Mouse (Mus musculus) liver, embryonic 15.5 days (tissue): ENCODE results near the gene 2010300C02Rik. TPM values are rescaled to one million over a fixed set of nuclear protein-coding genes. Genes with fewer than 3 reads are reported as not detected.
"Not testable (repeated sequence)": the region's sequence is repeated elsewhere in the genome, so short reads cannot be mapped to it uniquely, and the experiment has no call there.

Experiments
- ATAC-seq: fragments of 200-750 bp; cut with Nextera tagmentation; 2 replicates; pipeline ENCODE4 v1.8.0; 2017; ENCODE audit warnings: moderate number of reproducible peaks, mild to moderate bottlenecking, moderate library complexity; ENCODE audit not compliant: insufficient read depth
- H3K27ac ChIP-seq: fragments of 300-500 bp; sonication (generic); replicated peaks from 2 replicates; pipeline ENCODE4 v1.5.1; 2015; ENCODE audit warnings: mild to moderate bottlenecking, inconsistent platforms
- H3K27me3 ChIP-seq: fragments of 300-500 bp; sonication (generic); 2 replicates; pipeline ENCODE4 v1.6.1; 2015; ENCODE audit warnings: mild to moderate bottlenecking, inconsistent platforms
- H3K36me3 ChIP-seq: fragments of 300-500 bp; sonication (generic); replicated peaks from 2 replicates; pipeline ENCODE4 v1.6.1; 2015; ENCODE audit warnings: moderate library complexity, mild to moderate bottlenecking, inconsistent platforms
- H3K4me1 ChIP-seq: fragments of 300-500 bp; sonication (generic); replicated peaks from 2 replicates; pipeline ENCODE4 v1.6.1; 2015; ENCODE audit warnings: inconsistent platforms
- H3K4me2 ChIP-seq: fragments of 300-500 bp; sonication (generic); 2 replicates; pipeline ENCODE4 v1.6.1; 2015; ENCODE audit warnings: moderate library complexity, mild to moderate bottlenecking, inconsistent platforms
- H3K4me3 ChIP-seq: fragments of 300-500 bp; sonication (generic); replicated peaks from 2 replicates; pipeline ENCODE4 v1.5.1; 2015; ENCODE audit warnings: mild to moderate bottlenecking, inconsistent platforms
- H3K9ac ChIP-seq: fragments of 300-500 bp; sonication (generic); 2 replicates; pipeline ENCODE4 v1.6.1; 2015; ENCODE audit warnings: moderate library complexity, mild to moderate bottlenecking, inconsistent platforms
- H3K9me3 ChIP-seq: fragments of 300-500 bp; sonication (generic); replicated peaks from 2 replicates; pipeline ENCODE4 v1.6.1; 2016; ENCODE audit warnings: inconsistent platforms
- WGBS: fragments of 180-500 bp; shearing (Covaris S2); methylation state at CpG from one replicate; pipeline ENCODE4 v1.1.7; 2015; ENCODE audit warnings: mixed read lengths; ENCODE audit not compliant: insufficient replicate concordance; 5-methylcytosine and 5-hydroxymethylcytosine counted together
- polyA plus RNA-seq: library from polyadenylated mRNA; unstranded; fragments of >200 nt; fragmentation: Nextera tagmentation; extraction: Ambion mirVana; gene quantifications from 2 replicates; pipeline ENCODE4 v1.2.1, GENCODE M21; 2015

2010300C02Rik gene
- polyA plus RNA-seq, 1 experiment from 2014 or later, result 0.13 TPM

DNA sequence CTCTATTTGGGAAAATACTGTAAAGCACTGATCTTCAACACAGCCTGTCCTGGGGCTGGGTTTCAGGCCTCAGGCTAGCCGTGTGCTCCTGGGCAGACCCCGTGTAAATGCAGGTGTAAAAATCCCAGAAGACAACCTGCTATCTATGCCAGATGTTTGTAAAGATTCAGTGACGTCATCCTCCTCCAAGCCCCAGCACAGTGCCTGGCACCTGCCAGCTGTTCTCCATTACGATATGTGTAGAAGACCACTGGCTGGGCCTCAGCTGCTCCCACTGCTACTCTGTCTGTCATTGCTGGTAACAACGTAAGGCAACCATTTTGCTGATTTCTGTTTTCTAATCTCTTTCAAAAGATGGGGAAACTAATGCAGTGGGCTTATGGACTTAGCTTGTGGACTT is 102.8 kb downstream of the 2010300C02Rik start:
- H3K4me2 ChIP-seq, result no peak overlapping the region
- no peak for ATAC-seq
- H3K27me3 ChIP-seq, result no peaks in the 10 kb centered on the region
- H3K9me3 ChIP-seq, result no peaks in the 10 kb centered on the region
- WGBS, result 69% methylated on average over 5 of the region's 5 CpGs
- H3K9ac ChIP-seq, result no peak overlapping the region
- no peak overlapping the region for H3K4me3 ChIP-seq
- H3K4me1 ChIP-seq, result no peaks in the 10 kb centered on the region
- H3K27ac ChIP-seq, result no peak overlapping the region
- H3K36me3 ChIP-seq, result no peaks in the 10 kb centered on the region

DNA sequence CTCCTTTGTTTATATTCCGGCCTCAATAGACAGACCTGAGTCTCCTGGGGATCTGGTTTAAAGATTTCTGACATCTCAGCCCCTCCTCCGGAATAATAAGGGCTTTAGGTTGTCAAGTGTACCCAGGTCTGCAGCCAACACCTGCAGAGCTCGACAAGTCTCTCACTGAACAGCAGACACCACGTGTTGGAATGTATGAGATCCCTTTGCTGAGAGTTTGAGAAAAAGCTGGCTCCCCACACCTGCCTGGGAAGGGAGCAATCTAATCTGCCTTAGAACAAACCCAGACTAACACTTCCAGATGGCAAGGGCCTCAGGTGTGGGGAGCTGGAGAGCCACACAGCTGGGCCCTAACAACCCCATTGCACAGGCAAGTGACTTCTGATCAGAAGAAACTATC is 103.3 kb downstream of the 2010300C02Rik start:
- no peak overlapping the region for H3K27ac ChIP-seq
- H3K4me3 ChIP-seq, result no peak overlapping the region
- ATAC-seq, result no peak
- H3K9me3 ChIP-seq, result no peaks in the 10 kb centered on the region
- H3K36me3 ChIP-seq, result no peaks in the 10 kb centered on the region
- H3K27me3 ChIP-seq, result no peaks in the 10 kb centered on the region
- H3K4me2 ChIP-seq, result no peak overlapping the region
- no peak overlapping the region for H3K9ac ChIP-seq
- H3K4me1 ChIP-seq, result no peaks in the 10 kb centered on the region
- WGBS, result 51% methylated on average over 4 of the region's 4 CpGs

DNA sequence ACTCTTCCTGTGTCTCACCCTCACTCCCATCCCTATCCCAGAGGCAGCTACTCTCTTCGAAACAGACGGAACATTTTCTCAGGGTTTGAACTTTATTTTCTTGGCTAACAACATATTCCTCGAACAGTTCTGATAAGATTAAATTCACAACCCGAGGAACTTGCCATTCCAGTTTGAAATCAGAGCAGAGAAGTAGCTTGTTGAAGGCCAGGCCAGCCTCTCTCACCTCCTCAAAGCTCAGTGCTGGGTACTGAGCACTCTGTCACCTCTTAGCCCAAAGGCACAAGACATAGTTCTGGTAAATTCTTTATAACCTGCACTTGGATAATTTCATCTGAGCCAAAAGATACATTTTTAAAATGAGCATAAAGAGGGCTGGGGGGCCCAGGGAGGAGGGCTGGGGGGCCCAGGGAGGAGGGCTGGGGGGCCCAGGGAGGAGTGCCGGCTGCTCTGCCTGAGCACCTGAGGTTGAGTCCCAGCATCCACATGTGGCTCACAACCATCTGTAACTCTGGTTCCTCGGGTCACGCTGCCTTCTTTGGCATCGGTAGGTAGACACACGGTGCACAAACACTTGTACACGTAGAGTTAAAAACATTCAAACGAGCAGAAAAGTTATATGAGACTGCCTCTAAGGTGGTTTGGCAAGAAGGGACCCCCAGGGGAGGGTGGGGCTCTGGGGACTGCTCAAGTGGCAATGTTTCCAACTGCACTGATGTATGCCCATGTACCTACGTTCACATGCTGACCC is 104.4 kb downstream of the 2010300C02Rik start:
- H3K4me2 ChIP-seq, result no peak overlapping the region
- no peak overlapping the region for H3K9ac ChIP-seq
- no peaks in the 10 kb centered on the region for H3K27me3 ChIP-seq
- no peak overlapping the region for H3K27ac ChIP-seq
- H3K36me3 ChIP-seq, result no peaks in the 10 kb centered on the region
- WGBS, result 54% methylated on average over 12 of the region's 12 CpGs
- H3K4me3 ChIP-seq, result no peak overlapping the region
- ATAC-seq, result no peak
- H3K9me3 ChIP-seq, result no peaks in the 10 kb centered on the region
- H3K4me1 ChIP-seq, result no peaks in the 10 kb centered on the region

DNA sequence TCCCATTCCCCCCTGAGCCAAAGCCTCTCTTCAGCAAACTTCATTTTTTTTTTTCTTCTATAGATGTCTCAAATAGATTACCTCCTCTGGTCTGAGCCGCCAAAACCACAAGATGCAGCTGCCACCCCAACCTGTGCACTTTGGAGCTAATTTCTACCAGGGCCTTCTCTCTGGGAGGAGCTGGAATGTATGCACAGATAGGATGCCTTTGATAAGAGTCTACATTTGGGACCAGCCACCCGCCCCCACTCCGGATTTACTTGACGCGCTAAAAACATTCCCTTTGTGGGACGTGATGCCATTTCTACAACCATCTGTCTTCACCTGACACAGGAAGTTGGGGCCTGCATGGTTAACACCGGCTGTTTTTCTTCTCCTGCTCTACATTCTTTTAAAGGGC is 105.0 kb downstream of the 2010300C02Rik start:
- no peak overlapping the region for H3K4me2 ChIP-seq
- no peaks in the 10 kb centered on the region for H3K9me3 ChIP-seq
- no peak for ATAC-seq
- WGBS, result 27% methylated on average over 7 of the region's 7 CpGs
- no peaks in the 10 kb centered on the region for H3K4me1 ChIP-seq
- no peak overlapping the region for H3K4me3 ChIP-seq
- H3K9ac ChIP-seq, result no peak overlapping the region
- no peaks in the 10 kb centered on the region for H3K27me3 ChIP-seq
- no peaks in the 10 kb centered on the region for H3K36me3 ChIP-seq
- no peak overlapping the region for H3K27ac ChIP-seq

DNA sequence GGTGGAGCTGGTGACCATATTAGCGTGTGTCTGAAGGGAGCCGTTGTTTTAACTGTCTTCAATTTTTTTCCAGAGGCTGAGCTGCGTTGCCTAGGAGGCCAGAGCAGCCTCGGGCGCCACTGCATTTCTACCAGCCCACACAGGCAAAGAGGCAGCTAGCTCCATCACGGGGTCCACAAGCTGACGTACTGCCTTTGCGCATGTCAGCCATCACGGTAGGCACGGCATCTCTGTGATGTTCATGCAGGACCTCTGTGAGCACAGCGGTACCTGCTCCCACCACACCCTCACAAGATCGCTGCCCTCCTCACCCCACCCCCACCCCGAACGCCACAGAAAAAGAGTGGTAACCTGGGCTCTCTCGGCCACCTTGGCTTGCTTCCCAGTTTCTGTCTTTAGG is 105.8 kb downstream of the 2010300C02Rik start:
- Histone ChIP-seq H3K27me3 (no peaks in the 10 kb centered on the region), H3K4me1 (no peaks in the 10 kb centered on the region), H3K27ac (no peak overlapping the region), H3K4me3 (no peak overlapping the region), H3K36me3 (no peaks in the 10 kb centered on the region), H3K4me2 (no peak overlapping the region), H3K9ac (no peak overlapping the region), H3K9me3 (no peaks in the 10 kb centered on the region)
- 69% methylated on average over 15 of the region's 15 CpGs for WGBS
- ATAC-seq, result no peak

DNA sequence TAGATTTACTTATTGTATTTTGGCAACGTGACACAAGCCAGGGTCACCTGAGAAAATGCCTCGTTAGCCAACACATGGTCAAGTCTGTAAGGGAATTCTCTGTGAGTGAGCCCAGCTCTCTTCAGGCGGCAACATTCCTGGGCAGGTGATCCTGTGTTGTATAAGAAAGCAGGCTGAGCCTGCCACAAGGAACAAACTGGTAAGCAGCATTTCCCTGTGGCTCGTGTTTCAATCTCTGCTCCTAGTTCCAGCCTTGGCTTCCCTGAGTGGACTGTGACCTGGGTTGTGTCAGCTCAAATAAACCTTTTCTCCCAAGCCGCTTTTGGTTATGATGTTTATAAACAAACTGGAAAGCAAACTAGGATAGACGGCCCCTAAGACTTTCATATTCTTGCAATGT is 108.9 kb downstream of the 2010300C02Rik start:
- no peak for ATAC-seq
- Histone ChIP-seq H3K9ac (no peak overlapping the region), H3K9me3 (no peaks in the 10 kb centered on the region), H3K4me2 (no peak overlapping the region), H3K4me1 (no peaks in the 10 kb centered on the region), H3K27me3 (no peaks in the 10 kb centered on the region), H3K27ac (no peak overlapping the region), H3K36me3 (no peaks in the 10 kb centered on the region), H3K4me3 (no peak overlapping the region)
- 58% methylated on average over 6 of the region's 6 CpGs for WGBS

DNA sequence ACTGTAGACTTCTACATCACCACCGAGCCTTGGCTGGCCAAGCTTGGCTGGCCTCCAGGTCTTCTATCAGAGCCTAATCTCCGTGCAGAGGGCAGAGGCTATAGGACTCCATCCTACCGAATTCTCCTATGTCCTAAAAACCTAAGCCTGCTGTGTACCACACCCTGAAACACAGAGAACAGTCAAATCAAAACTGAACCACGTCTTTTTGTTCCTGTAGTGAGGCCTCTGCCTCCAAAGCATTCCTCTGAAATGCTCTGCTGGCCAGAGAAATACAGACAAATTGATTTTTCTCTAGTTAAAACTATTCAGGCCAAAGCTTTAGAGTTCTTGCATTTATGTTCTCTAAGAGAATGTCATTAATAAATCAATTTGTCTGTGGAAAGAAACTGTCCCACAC is 109.6 kb downstream of the 2010300C02Rik start:
- WGBS, result 54% methylated on average over 4 of the region's 4 CpGs
- no peaks in the 10 kb centered on the region for H3K4me1 ChIP-seq
- H3K36me3 ChIP-seq, result no peaks in the 10 kb centered on the region
- no peak for ATAC-seq
- no peak overlapping the region for H3K9ac ChIP-seq
- no peak overlapping the region for H3K4me3 ChIP-seq
- H3K27me3 ChIP-seq, result no peaks in the 10 kb centered on the region
- H3K27ac ChIP-seq, result no peak overlapping the region
- H3K9me3 ChIP-seq, result no peaks in the 10 kb centered on the region
- no peak overlapping the region for H3K4me2 ChIP-seq

DNA sequence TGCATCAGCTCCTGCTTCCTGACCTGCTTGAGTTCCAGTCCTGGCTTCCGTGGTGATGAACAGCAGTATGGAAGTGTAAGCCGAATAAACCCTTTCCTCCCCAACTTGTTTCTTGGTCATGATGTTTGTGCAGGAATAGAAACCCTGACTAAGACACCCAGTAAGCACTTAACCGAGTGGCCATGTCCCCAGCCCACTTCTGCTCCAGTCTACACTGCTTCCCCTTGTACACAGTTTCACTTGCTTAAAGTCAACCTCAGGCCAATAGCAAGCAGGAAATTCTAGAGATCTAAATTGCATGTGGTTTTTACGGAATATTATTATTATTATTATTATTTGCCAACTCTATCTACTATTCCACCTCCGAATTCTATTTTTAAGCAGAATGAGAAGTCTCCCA is 114.2 kb downstream of the 2010300C02Rik start:
- not testable (repeated sequence) for H3K4me2 ChIP-seq, H3K9me3 ChIP-seq, H3K36me3 ChIP-seq, H3K4me1 ChIP-seq, ATAC-seq, H3K27me3 ChIP-seq, H3K27ac ChIP-seq, H3K9ac ChIP-seq, H3K4me3 ChIP-seq
- 67% methylated on average over 4 of the region's 5 CpGs for WGBS

DNA sequence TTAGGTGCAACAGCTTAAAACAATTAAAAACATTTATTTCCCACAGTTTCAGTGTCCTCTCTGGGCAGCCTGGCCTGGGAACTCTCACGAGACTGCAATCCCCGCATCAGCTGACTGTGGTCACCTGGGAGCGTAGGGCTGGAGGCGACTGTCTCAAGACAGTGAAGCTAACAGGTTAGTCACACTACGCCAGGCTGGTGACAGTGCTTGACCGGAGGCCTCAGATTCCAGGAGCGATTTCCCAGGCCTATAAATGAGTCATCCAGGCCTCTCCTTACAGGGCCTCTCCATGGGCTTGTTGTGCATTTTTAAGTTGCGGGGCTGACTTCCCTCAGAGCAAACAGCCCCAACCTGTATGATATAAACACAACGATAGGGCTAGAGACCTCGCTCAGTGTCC is 116.7 kb downstream of the 2010300C02Rik start:
- H3K4me1 ChIP-seq, result no peaks in the 10 kb centered on the region
- H3K4me3 ChIP-seq, result no peak overlapping the region
- no peaks in the 10 kb centered on the region for H3K9me3 ChIP-seq
- no peaks in the 10 kb centered on the region for H3K36me3 ChIP-seq
- no peak overlapping the region for H3K4me2 ChIP-seq
- no peak overlapping the region for H3K27ac ChIP-seq
- WGBS, result 69% methylated on average over 10 of the region's 10 CpGs
- no peaks in the 10 kb centered on the region for H3K27me3 ChIP-seq
- H3K9ac ChIP-seq, result no peak overlapping the region
- no peak for ATAC-seq

DNA sequence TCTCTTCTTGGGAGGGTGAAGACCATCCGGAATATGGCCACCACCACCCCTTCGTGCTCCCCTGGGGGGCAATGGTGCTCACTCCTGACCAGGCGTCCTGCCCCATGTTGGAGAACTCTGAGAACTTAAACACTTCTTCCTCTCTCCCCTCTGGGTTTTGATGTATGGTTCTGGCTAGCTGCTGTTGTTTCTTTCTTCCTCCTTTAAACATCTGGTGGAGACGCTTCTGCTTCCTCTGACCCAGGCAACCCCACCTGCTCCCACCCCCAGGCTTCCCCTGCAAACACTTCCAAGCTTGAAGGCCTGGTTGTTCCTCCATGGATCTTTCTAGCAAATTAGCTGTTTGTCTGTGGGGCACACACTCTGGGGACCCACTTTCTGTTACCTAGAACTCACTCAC is 117.6 kb downstream of the 2010300C02Rik start:
- H3K4me1 ChIP-seq, result no peaks in the 10 kb centered on the region
- H3K9ac ChIP-seq, result no peak overlapping the region
- no peak for ATAC-seq
- no peak overlapping the region for H3K4me2 ChIP-seq
- no peak overlapping the region for H3K4me3 ChIP-seq
- H3K9me3 ChIP-seq, result no peaks in the 10 kb centered on the region
- H3K27ac ChIP-seq, result no peak overlapping the region
- no peaks in the 10 kb centered on the region for H3K27me3 ChIP-seq
- 58% methylated on average over 4 of the region's 4 CpGs for WGBS
- no peaks in the 10 kb centered on the region for H3K36me3 ChIP-seq

DNA sequence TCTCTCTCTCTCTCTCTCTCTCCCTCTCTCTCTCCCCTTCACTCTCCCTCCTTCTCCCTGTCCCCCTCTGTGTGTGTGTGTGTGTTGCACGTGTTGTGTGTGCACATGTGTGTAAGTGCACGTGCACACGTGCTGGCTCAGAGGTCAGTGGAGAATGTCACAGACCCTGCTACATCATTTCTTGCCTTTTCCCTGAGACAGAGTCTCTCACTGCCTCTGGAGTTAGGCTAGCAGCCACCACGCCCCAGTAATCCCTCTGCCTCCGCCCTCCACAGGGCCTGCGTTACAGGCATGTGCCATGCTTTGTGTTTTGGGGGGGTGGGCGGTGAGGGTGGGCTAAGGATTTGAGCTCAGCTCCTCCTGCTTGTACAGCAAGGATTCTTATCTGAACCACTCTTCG is 118.4 kb downstream of the 2010300C02Rik start:
- no peak for ATAC-seq
- WGBS, result 67% methylated on average over 8 of the region's 8 CpGs

DNA sequence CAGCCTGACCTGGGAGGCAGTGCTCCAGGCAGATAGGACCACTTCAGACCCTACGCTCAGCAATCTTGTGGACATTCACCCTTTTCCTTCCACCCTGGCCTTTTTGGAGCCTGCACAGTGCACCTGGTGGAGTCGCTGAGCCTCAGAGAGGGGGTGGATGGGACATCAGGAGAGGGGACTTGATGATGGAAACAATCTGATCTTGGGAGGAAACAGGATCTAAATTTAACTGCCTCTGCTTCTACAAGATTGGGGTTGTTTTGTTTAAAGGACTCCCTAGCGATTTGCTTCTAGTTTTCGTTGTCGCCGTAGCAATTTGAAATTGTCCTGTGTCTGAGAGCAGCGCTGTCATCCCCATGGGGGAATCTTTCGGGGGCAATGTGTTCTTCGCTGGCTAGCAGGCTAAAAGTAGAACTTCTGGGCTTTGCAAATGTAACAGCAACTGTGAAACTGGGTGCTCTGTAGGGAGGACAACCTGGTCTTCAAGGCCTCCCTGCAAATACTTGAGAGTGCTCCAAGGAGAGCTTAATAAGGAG is 119.2 kb downstream of the 2010300C02Rik start:
- WGBS, result 64% methylated on average over 9 of the region's 9 CpGs
- H3K27me3 ChIP-seq, result no peaks in the 10 kb centered on the region
- no peak overlapping the region for H3K4me3 ChIP-seq
- H3K9ac ChIP-seq, result no peak overlapping the region
- H3K9me3 ChIP-seq, result no peaks in the 10 kb centered on the region
- H3K27ac ChIP-seq, result no peak overlapping the region
- no peaks in the 10 kb centered on the region for H3K36me3 ChIP-seq
- no peaks in the 10 kb centered on the region for H3K4me1 ChIP-seq
- no peak for ATAC-seq
- no peak overlapping the region for H3K4me2 ChIP-seq

More for the DNA sequence above, 118.4 kb downstream of the 2010300C02Rik start:
- H3K27me3 ChIP-seq, result no peaks in the 10 kb centered on the region
- no peak overlapping the region for H3K4me3 ChIP-seq
- no peak overlapping the region for H3K4me2 ChIP-seq
- H3K27ac ChIP-seq, result no peak overlapping the region
- no peak overlapping the region for H3K9ac ChIP-seq
- no peaks in the 10 kb centered on the region for H3K9me3 ChIP-seq
- H3K4me1 ChIP-seq, result no peaks in the 10 kb centered on the region
- H3K36me3 ChIP-seq, result no peaks in the 10 kb centered on the region
